8 mouse cellular contexts compared by ENCODE assay signal in the genomic region with DNA sequence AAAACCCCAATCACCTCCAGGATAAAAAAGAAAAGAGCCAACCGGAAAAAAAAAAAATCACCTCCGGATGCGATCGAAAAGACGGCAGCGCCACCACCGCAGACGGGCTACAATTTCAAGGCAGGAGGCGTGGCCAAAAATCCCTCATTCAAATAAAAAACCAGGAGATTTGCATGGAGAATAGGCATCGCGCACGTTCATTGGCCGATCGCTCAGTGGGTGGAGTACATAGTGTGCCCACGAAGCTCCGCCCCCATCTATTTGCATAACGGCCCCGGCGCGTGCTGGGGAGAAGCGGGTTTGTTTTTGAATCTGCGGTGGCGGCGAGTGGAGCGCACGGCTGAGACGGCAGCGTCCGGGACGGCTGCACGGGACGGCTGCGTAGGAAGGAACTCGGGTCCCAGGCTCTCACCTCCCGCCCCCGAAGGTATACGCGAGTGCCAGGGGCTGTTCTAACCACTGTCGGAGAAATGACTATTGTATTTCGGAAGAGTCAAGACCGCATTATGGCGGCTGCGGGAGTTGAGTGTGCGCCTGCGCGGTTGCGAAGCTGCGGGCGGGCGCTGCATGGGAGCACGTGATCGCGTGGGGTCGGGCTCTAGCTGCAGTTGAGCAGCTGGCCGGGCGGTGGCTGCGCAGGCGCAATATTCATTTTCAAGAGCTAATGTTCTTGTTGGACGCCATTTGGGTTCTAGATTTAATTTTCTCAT. TPM values are rescaled to one million over a fixed set of nuclear protein-coding genes. Genes with fewer than 3 reads are reported as not detected.
DNase-seq lines count a peak whose midpoint lies in the region; ATAC-seq and TF ChIP-seq lines count a peak whose summit lies in the region.

No protein-coding gene starts in this region.

- H3K79me3 ChIP-seq in C2C12 (ENCODE audit: low read depth), result peaks cover 36% of the 10 kb centered on the region

- under 1% methylated on average over 59 of the region's 59 CpGs for WGBS in heart, embryonic 11.5 days (ENCODE audit: insufficient replicate concordance)
- under 1% methylated on average over 59 of the region's 59 CpGs for WGBS in kidney, embryonic 15.5 days
- under 1% methylated on average over 59 of the region's 59 CpGs for WGBS in limb, embryonic 15.5 days
- WGBS in midbrain, postnatal 0 days, result under 1% methylated on average over 59 of the region's 59 CpGs

- H3K4me1 ChIP-seq in erythroblast, embryonic 14.5 days (ENCODE audit: control insufficient read depth), result peaks cover 50% of the 10 kb centered on the region
- H3K4me1 ChIP-seq in heart, embryonic 11.5 days (ENCODE audit: control insufficient read depth, insufficient read depth, low read length), result no peaks in the 10 kb centered on the region; the same call in 1 of the 2 replicates
- H3K4me1 ChIP-seq in kidney, embryonic 15.5 days, result no peaks in the 10 kb centered on the region
- peaks cover 6% of the 10 kb centered on the region; the same call in 1 of the 2 replicates for H3K4me1 ChIP-seq in limb, embryonic 15.5 days
- H3K4me1 ChIP-seq in midbrain, postnatal 0 days (ENCODE audit: insufficient read depth, low read length), result 0 out of 2 replicates have a peak, but pooled peaks cover 3% of the 10 kb centered on the region

- TF ChIP-seq CTCF in C2C12 (IDR thresholded peaks at IDR 0.05; ENCODE audit: control insufficient read depth, insufficient read depth, insufficient read length), result no peak
- peak; percentile 71 for TF ChIP-seq CTCF in midbrain, postnatal 0 days (IDR thresholded peaks at IDR 0.05)

- peak overlapping the region; percentile 77 for H3ac ChIP-seq in C2C12 (ENCODE audit: control insufficient read depth, insufficient read length, low read depth)

- H3K79me2 ChIP-seq in C2C12 (ENCODE audit: control insufficient read depth, insufficient read depth), result peaks cover 42% of the 10 kb centered on the region

- DNase-seq in brain, embryonic 18.5 days (ENCODE audit: low read depth, low spot score), result peak; percentile 97
- peak; percentile 99 for DNase-seq in midbrain, postnatal 0 days (ENCODE audit: low spot score)
- peak; percentile 94 to 97 for DNase-seq in spleen, postnatal 10 days (ENCODE audit: low spot score in 2 of 2)

- H3K36me3 ChIP-seq in C2C12 (ENCODE audit: control insufficient read depth, insufficient read depth), result no peaks in the 10 kb centered on the region
- H3K36me3 ChIP-seq in erythroblast, embryonic 14.5 days (ENCODE audit: control insufficient read depth), result peaks cover 26% of the 10 kb centered on the region
- H3K36me3 ChIP-seq in heart, embryonic 11.5 days (ENCODE audit: control insufficient read depth, insufficient read depth, low read length), result peaks cover 2% of the 10 kb centered on the region; the same call in 1 of the 2 replicates
- H3K36me3 ChIP-seq in kidney, embryonic 15.5 days, result peaks cover 19% of the 10 kb centered on the region
- H3K36me3 ChIP-seq in limb, embryonic 15.5 days, result peaks cover 7% of the 10 kb centered on the region
- H3K36me3 ChIP-seq in midbrain, postnatal 0 days (ENCODE audit: insufficient read depth, low read length), result no peaks in the 10 kb centered on the region

- peak; percentile 97 for ATAC-seq in heart, embryonic 11.5 days (replicated peaks; ENCODE audit: insufficient number of reproducible peaks, low FRiP score, low TSS enrichment)
- peak; percentile 97 for ATAC-seq in kidney, embryonic 15.5 days (replicated peaks; ENCODE audit: low FRiP score)
- peak; percentile 97 for ATAC-seq in limb, embryonic 15.5 days (ENCODE audit: insufficient number of reproducible peaks, low FRiP score, low TSS enrichment, low read depth)
- peak; percentile 99 for ATAC-seq in midbrain, postnatal 0 days (ENCODE audit: low FRiP score)

- peak overlapping the region; percentile 46 for H3K4me2 ChIP-seq in heart, embryonic 11.5 days
- peak overlapping the region; percentile 53 for H3K4me2 ChIP-seq in kidney, embryonic 15.5 days
- peak overlapping the region; percentile 37 for H3K4me2 ChIP-seq in limb, embryonic 15.5 days
- peak overlapping the region; percentile 15 for H3K4me2 ChIP-seq in midbrain, postnatal 0 days (ENCODE audit: low read depth, low read length, poor library complexity, severe bottlenecking)

- peak overlapping the region; percentile 43 for H3K4me3 ChIP-seq in C2C12 (ENCODE audit: insufficient read depth, poor library complexity, severe bottlenecking)
- H3K4me3 ChIP-seq in erythroblast, embryonic 14.5 days (replicated peaks), result peak overlapping the region; percentile 93
- H3K4me3 ChIP-seq in heart, embryonic 11.5 days (ENCODE audit: low read depth, low read length), result peak overlapping the region; percentile 65
- H3K4me3 ChIP-seq in kidney, embryonic 15.5 days (replicated peaks), result peak overlapping the region; percentile 77
- H3K4me3 ChIP-seq in limb, embryonic 15.5 days, result peak overlapping the region; percentile 69
- H3K4me3 ChIP-seq in midbrain, postnatal 0 days (ENCODE audit: low read depth, low read length), result peak overlapping the region; percentile 39

- no peaks in the 10 kb centered on the region for H3K27me3 ChIP-seq in C2C12 (ENCODE audit: control insufficient read depth, insufficient read depth, insufficient read length)
- no peaks in the 10 kb centered on the region for H3K27me3 ChIP-seq in erythroblast, embryonic 14.5 days (ENCODE audit: control insufficient read depth)
- H3K27me3 ChIP-seq in heart, embryonic 11.5 days (ENCODE audit: control insufficient read depth, insufficient read depth, low read length), result no peaks in the 10 kb centered on the region
- no peaks in the 10 kb centered on the region for H3K27me3 ChIP-seq in kidney, embryonic 15.5 days
- H3K27me3 ChIP-seq in limb, embryonic 15.5 days, result no peaks in the 10 kb centered on the region
- H3K27me3 ChIP-seq in midbrain, postnatal 0 days (ENCODE audit: insufficient read depth, low read length), result no peaks in the 10 kb centered on the region

- peak overlapping the region; percentile 90 for H3K9ac ChIP-seq in heart, embryonic 11.5 days (ENCODE audit: low read depth, low read length)
- peak overlapping the region; percentile 58 for H3K9ac ChIP-seq in kidney, embryonic 15.5 days
- H3K9ac ChIP-seq in limb, embryonic 15.5 days, result peak overlapping the region; percentile 60
- peak overlapping the region; percentile 37; the same call in 1 of the 2 replicates for H3K9ac ChIP-seq in midbrain, postnatal 0 days (replicated peaks; ENCODE audit: low read length, poor library complexity, severe bottlenecking)

- peak overlapping the region; percentile 93 for H3K27ac ChIP-seq in heart, embryonic 11.5 days (ENCODE audit: low read depth, low read length)
- H3K27ac ChIP-seq in kidney, embryonic 15.5 days, result peak overlapping the region; percentile 99
- peak overlapping the region; percentile 99 for H3K27ac ChIP-seq in limb, embryonic 15.5 days
- peak overlapping the region; percentile 86 for H3K27ac ChIP-seq in midbrain, postnatal 0 days (ENCODE audit: low read depth, low read length)

- peaks cover 12% of the 10 kb centered on the region for H3K9me3 ChIP-seq in erythroblast, embryonic 14.5 days (ENCODE audit: control insufficient read depth, low read length)
- H3K9me3 ChIP-seq in heart, embryonic 11.5 days (replicated peaks; ENCODE audit: control insufficient read depth, low read length), result peaks cover 3% of the 10 kb centered on the region; the same call in 1 of the 2 replicates
- H3K9me3 ChIP-seq in kidney, embryonic 15.5 days (replicated peaks), result 0 out of 2 replicates have a peak, but pooled peaks cover 7% of the 10 kb centered on the region
- H3K9me3 ChIP-seq in limb, embryonic 15.5 days, result no peaks in the 10 kb centered on the region
- no peaks in the 10 kb centered on the region for H3K9me3 ChIP-seq in midbrain, postnatal 0 days (ENCODE audit: low read length)

TF ChIP-seq in C2C12, 6 proteins besides CTCF, POLR2A, EP300 and RAD21:
- TF ChIP-seq FOSL1 (IDR thresholded peaks at IDR 0.05; ENCODE audit: insufficient read depth, low read length, poor library complexity, severe bottlenecking), result no peak
- TF ChIP-seq MAX (IDR thresholded peaks at IDR 0.05), result no peak
- TF ChIP-seq MYOD1 (IDR thresholded peaks at IDR 0.05; ENCODE audit: control insufficient read depth, insufficient read length, low read depth), result no peak
- TF ChIP-seq MYOG (IDR thresholded peaks at IDR 0.05; ENCODE audit: control insufficient read depth, extremely low read depth, insufficient read length), result no peak
- peak; percentile 87 for TF ChIP-seq USF1 (IDR thresholded peaks at IDR 0.05; ENCODE audit: low read depth)

RNA-seq across cellular contexts. Expression of a gene that starts 12.7 kb away (rescaled TPM):
- polyA plus RNA-seq in C2C12 (2012; fragmentation: generic; extraction: Trizol), result 6.8 TPM
- 3.8 and 4.7 TPM in 2 replicates for polyA plus RNA-seq in erythroblast, embryonic 14.5 days (2012)
- polyA plus RNA-seq in heart, embryonic 11.5 days (2014; fragmentation: Nextera tagmentation; extraction: Ambion mirVana), result 43.1 and 49.7 TPM in 2 replicates
- polyA plus RNA-seq in kidney, embryonic 15.5 days (2015; fragmentation: Nextera tagmentation; extraction: Ambion mirVana), result 43.1 and 44.2 TPM in 2 replicates
- 35.2 and 36.4 TPM in 2 replicates for polyA plus RNA-seq in limb, embryonic 15.5 days (2015; fragmentation: Nextera tagmentation; extraction: Ambion mirVana)
- total RNA-seq in midbrain, postnatal 0 days (2014; rRNA removed), result 43.1 and 55.2 TPM in 2 replicates
- 18.9 and 28.7 TPM in 2 replicates for polyA plus RNA-seq in midbrain, postnatal 0 days (2015; fragmentation: Nextera tagmentation; extraction: Ambion mirVana)

Comparison
In these comparisons a context has a peak if more than half of its experiments do, and no peak if none do; other contexts are left out.
1. Peak in every context shown above with its lines: DNase-seq, ATAC-seq, H3K4me3 ChIP-seq and H3K27ac ChIP-seq.
2. H3K4me3 ChIP-seq: peak in every context shown above with its lines; median percentile 93 in erythroblast, embryonic 14.5 days; 77 in kidney, embryonic 15.5 days; 69 in limb, embryonic 15.5 days; 65 in heart, embryonic 11.5 days; 43 in C2C12; 39 in midbrain, postnatal 0 days.
3. H3K9ac ChIP-seq: peak in every context shown above with its lines; median percentile 90 in heart, embryonic 11.5 days; 60 in limb, embryonic 15.5 days; 58 in kidney, embryonic 15.5 days; 37 in midbrain, postnatal 0 days.